Mouse (Mus musculus) hindbrain, postnatal 0 days (tissue): ENCODE measurements around the gene Chga. TPM values are rescaled to one million over a fixed set of nuclear protein-coding genes. Genes with fewer than 3 reads are reported as not detected.

ENCODE experiments used
- ATAC-seq: fragments of 200-750 bp; cut with Nextera tagmentation; 2 replicates; pipeline ENCODE4 v1.8.0; 2017; ENCODE audit warnings: mild to moderate bottlenecking, moderate TSS enrichment, moderate library complexity
- DNase-seq: peaks from one replicate; pipeline ENCODE4 v3.0.0-alpha.2; 2015; ENCODE audit warnings: low spot score
- H3K27ac ChIP-seq: fragments of 300-500 bp; sonication (generic); 2 replicates; pipeline ENCODE4 v1.5.1; 2014; ENCODE audit warnings: mild to moderate bottlenecking
- H3K27me3 ChIP-seq: fragments of 300-500 bp; sonication (generic); 2 replicates; pipeline ENCODE4 v1.6.1; 2014; ENCODE audit warnings: low read length, mixed read lengths; ENCODE audit not compliant: insufficient read depth
- H3K36me3 ChIP-seq: fragments of 300-500 bp; sonication (generic); 2 replicates; pipeline ENCODE4 v1.6.1; 2014; ENCODE audit warnings: low read length, mixed read lengths; ENCODE audit not compliant: insufficient read depth
- H3K4me1 ChIP-seq: fragments of 300-500 bp; sonication (generic); 2 replicates; pipeline ENCODE4 v1.6.1; 2014; ENCODE audit warnings: antibody characterized with exemption, low read length, mixed read lengths; ENCODE audit not compliant: insufficient read depth
- H3K4me2 ChIP-seq: fragments of 300-500 bp; sonication (generic); 2 replicates; pipeline ENCODE4 v1.6.1; 2014; ENCODE audit warnings: low read depth, mild to moderate bottlenecking, low read length, moderate library complexity, mixed read lengths
- H3K4me3 ChIP-seq: fragments of 300-500 bp; sonication (generic); 2 replicates; pipeline ENCODE4 v1.5.1; 2014; ENCODE audit warnings: low read length
- H3K9ac ChIP-seq: fragments of 300-500 bp; sonication (generic); replicated peaks from 2 replicates; pipeline ENCODE4 v1.6.1; 2014; ENCODE audit warnings: mild to moderate bottlenecking, low read length, moderate library complexity, mixed read lengths
- H3K9me3 ChIP-seq: fragments of 300-500 bp; sonication (generic); 2 replicates; pipeline ENCODE4 v1.6.1; 2016; ENCODE audit warnings: low read length, mixed read lengths
- CTCF ChIP-seq: IDR thresholded peaks from 2 replicates; pipeline ENCODE4 v1.5.1; 2016; ENCODE audit warnings: antibody characterized with exemption, control low read depth, low read depth
- WGBS: fragments of 180-500 bp; shearing (Covaris S2); extraction: QIAGEN DNeasy Blood & Tissue Kit; methylation state at CpG from one replicate; pipeline ENCODE4 v1.1.7; 2014; 5-methylcytosine and 5-hydroxymethylcytosine counted together
- polyA plus RNA-seq: library from polyadenylated mRNA; unstranded; fragments of >200 nt; fragmentation: Nextera tagmentation; extraction: Ambion mirVana; gene quantifications from 2 replicates; pipeline ENCODE4 v1.2.1, GENCODE M21; 2015
- total RNA-seq: library from RNA; depleted of rRNA; stranded (reverse); fragments of >200 nt; gene quantifications from 2 replicates; pipeline ENCODE4 v1.2.3, GENCODE M21; 2014; rRNA removed

Gene Chga
- total RNA-seq (160 and 171 TPM in 2 replicates), polyA plus RNA-seq (254 and 255 TPM in 2 replicates)

GRCm38 (mm10) chr12:102554721-102555516 is at the start of gene Chga:
Gene Chga, plus strand, starts transcription at chr12:102554969.
- ATAC-seq (peak; percentile 82), DNase-seq (peak; percentile 91)
- Histone ChIP-seq H3K4me1 (no peaks in the 10 kb centered on the region), H3K4me2 (peak within 1 kb of the TSS; percentile 67), H3K27me3 (no peaks in the 10 kb centered on the region), H3K9me3 (no peaks in the 10 kb centered on the region), H3K36me3 (no peaks in the 10 kb centered on the region; the same call in 1 of the 2 replicates), H3K27ac (peak within 1 kb of the TSS; percentile 77), H3K9ac (peak within 1 kb of the TSS; percentile 71), H3K4me3 (peak within 1 kb of the TSS; percentile 70)
- 0 out of 2 replicates have a peak, but pooled peaks have one; percentile 11 for TF ChIP-seq CTCF
- 2% methylated on average over 48 of the region's 48 CpGs for whole genome bisulfite sequencing

DNA sequence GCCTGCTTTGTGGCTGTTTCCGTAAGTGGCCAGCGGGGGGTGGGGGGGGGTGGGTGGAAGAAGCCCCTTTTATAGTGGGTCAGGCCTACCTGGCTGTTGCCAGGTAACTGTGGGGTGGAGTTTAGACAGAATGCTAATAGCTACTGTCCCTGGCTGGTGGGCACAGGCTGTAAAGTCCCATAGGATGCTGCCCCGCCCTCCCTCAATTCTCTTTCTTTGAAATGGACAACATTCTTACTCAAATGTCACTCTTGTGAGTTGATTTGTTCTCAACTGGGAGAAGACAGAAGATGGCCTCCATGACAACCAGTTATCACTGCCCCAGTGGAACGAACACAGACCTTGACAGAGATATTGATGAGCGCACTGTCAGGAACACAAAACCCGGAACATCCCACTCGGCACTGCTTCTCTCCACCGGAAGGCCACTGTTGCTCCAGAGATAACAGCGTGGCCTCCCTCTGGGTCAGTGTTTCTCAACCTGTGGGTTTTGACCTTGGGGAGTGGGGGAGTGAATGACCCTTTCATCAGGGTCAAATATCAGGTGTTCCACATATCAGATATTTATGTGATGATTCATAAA is 49.5 kb upstream of the Chga start:
- no peak for TF ChIP-seq CTCF
- ATAC-seq (no peak), DNase-seq (no peak)
- Histone ChIP-seq H3K36me3 (no peaks in the 10 kb centered on the region), H3K27me3 (no peaks in the 10 kb centered on the region), H3K9me3 (no peaks in the 10 kb centered on the region), H3K27ac (no peak overlapping the region), H3K4me3 (no peak overlapping the region), H3K4me1 (no peaks in the 10 kb centered on the region), H3K4me2 (no peak overlapping the region), H3K9ac (no peak overlapping the region)
- WGBS, result 66% methylated on average over 9 of the region's 9 CpGs

GRCm38 (mm10) chr12:102505949-102506348 is 48.8 kb upstream of the Chga start:
- Histone ChIP-seq H3K4me1 (peaks cover 2% of the 10 kb centered on the region; the same call in 1 of the 2 replicates), H3K4me2 (no peak overlapping the region), H3K9me3 (no peaks in the 10 kb centered on the region), H3K27me3 (no peaks in the 10 kb centered on the region), H3K4me3 (no peak overlapping the region), H3K27ac (no peak overlapping the region), H3K36me3 (no peaks in the 10 kb centered on the region), H3K9ac (no peak overlapping the region)
- 94% methylated on average over 7 of the region's 7 CpGs for WGBS
- DNase-seq, result no peak
- no peak for TF ChIP-seq CTCF
- no peak for ATAC-seq

DNA sequence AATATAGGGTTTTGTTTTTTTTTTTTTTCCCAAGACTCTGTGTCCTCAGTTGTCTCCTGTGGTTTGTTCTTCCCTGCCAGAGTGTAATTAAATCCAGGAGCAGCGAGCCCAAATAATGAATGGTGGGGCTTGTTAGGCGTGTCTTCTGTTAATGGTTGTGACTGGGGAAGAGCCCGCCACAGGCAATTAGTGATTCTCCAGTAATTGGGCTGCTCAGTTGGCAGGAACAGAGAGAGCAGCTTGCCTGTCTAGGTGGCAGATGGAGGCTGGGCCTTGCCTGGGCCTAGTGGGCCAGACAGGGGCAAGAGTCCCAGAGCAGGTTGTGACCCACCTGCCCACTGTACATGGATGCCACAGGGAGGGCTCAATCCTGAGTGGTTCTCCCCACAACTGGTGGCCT is 43.4 kb upstream of the Chga start:
- Histone ChIP-seq H3K9ac (no peak overlapping the region), H3K27ac (peak overlapping the region; percentile 27; the same call in 1 of the 2 replicates), H3K4me2 (no peak overlapping the region), H3K36me3 (no peaks in the 10 kb centered on the region), H3K9me3 (no peaks in the 10 kb centered on the region), H3K4me1 (peaks cover 5% of the 10 kb centered on the region; the same call in 1 of the 2 replicates), H3K4me3 (no peak overlapping the region), H3K27me3 (no peaks in the 10 kb centered on the region)
- DNase-seq (peak; percentile 82), ATAC-seq (peak; percentile 76)
- 24% methylated on average over 3 of the region's 3 CpGs for WGBS
- TF ChIP-seq CTCF, result no peak

DNA sequence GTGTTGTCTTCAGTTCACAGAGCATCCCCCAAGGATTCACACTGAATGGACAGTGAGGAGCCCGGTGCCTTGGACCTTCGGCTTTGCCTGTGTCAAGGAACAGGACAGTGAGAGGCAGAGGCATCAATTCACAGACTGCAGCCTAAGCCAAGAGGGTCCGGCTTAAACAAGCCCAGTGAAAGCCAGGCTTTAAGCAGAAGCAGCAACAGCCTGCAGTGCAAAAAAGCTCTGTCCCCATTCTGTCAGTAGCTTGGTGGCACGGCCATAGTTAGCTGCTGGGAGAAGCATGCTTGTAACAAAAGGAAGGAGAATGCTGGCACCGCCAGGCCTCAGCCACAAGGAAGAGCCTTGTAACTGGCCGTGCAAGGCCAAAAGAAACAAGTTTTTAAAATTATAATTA is 40.6 kb upstream of the Chga start:
- WGBS, result 47% methylated on average over 6 of the region's 6 CpGs
- H3K27me3 ChIP-seq, result no peaks in the 10 kb centered on the region
- no peak overlapping the region for H3K4me2 ChIP-seq
- peak; percentile 34 for DNase-seq
- H3K27ac ChIP-seq, result peak overlapping the region; percentile 54
- no peak overlapping the region for H3K4me3 ChIP-seq
- peaks cover 5% of the 10 kb centered on the region; the same call in 1 of the 2 replicates for H3K4me1 ChIP-seq
- no peak overlapping the region for H3K9ac ChIP-seq
- no peak for TF ChIP-seq CTCF
- peak; percentile 77 for ATAC-seq
- H3K36me3 ChIP-seq, result no peaks in the 10 kb centered on the region
- no peaks in the 10 kb centered on the region for H3K9me3 ChIP-seq

DNA sequence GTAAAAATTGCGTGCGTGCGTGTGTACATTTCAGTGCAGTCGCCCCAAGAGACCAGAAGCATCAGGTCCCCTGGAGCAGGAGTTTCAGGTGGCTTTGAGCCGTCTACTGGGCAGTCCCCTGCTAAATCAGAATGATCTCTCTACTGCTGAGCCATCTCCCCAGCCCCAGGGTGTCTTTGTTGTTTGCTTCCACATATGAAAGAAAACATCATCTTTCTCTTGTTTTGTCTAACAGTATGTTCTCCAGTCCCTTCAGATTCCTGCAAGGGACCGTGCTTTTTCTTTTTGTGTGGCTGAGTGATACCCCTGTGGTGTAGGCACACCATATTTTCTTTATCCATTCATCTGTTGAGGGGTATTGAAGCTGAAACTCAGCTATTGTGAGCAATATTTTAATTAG is 40.0 kb upstream of the Chga start:
- Histone ChIP-seq H3K9me3 (no peaks in the 10 kb centered on the region), H3K4me3 (no peak overlapping the region), H3K9ac (no peak overlapping the region), H3K4me2 (no peak overlapping the region), H3K36me3 (no peaks in the 10 kb centered on the region), H3K27me3 (no peaks in the 10 kb centered on the region), H3K27ac (peak overlapping the region; percentile 54; the same call in 1 of the 2 replicates), H3K4me1 (peaks cover 5% of the 10 kb centered on the region; the same call in 1 of the 2 replicates)
- 59% methylated on average over 6 of the region's 6 CpGs for WGBS
- ATAC-seq (no peak), DNase-seq (no peak)
- TF ChIP-seq CTCF, result no peak
